Comparison of ENCODE assay signal across 10 mouse cellular contexts in genomic region chr11:79039488-79039887, GRCm38 (mm10). TPM values are rescaled to one million over a fixed set of nuclear protein-coding genes. Genes with fewer than 3 reads are reported as not detected.
A peak's percentile ranks its signal among the peaks of the same experiment; 100 is the strongest.
DNase-seq lines count a peak whose midpoint lies in the region; ATAC-seq lines count a peak whose summit lies in the region.
"Had no signal": no experiment of that assay in that cellular context is flagged by ENCODE, and none has a peak within 500 bp of the region (broad histone marks: within the 10 kb centered on the region; RNA-seq: fewer than 3 reads in every experiment).

No protein-coding gene starts in this region.

- no peak for ATAC-seq in forebrain, embryonic 13.5 days

- H3K4me2 ChIP-seq in forebrain, embryonic 13.5 days = no peak overlapping the region
- H3K4me2 ChIP-seq: hindbrain, embryonic 14.5 days had no signal

- no peaks in the 10 kb centered on the region for H3K27me3 ChIP-seq in forebrain, embryonic 13.5 days

- peak; percentile 63 for DNase-seq in gastrocnemius, adult 18-20 months (ENCODE audit: low spot score)
- DNase-seq in gastrocnemius, postnatal 4 days (ENCODE audit: low spot score in 2 of 2) = no peak
- peak; percentile 81 for DNase-seq in NIH3T3 (ENCODE audit: low read depth)
- DNase-seq in fat pad, adult 2 months (ENCODE audit: extremely low read depth, low read depth, low spot score) = peak; percentile 40
- peak; percentile 28 to 42 for DNase-seq in kidney, postnatal 36 days
- DNase-seq in right cerebral cortex, postnatal 36 days (ENCODE audit: low spot score in 2 of 2) = no peak
- no peak for DNase-seq in urinary bladder, adult 18-20 months (ENCODE audit: low spot score in 2 of 2)

- 48% methylated on average over 2 of the region's 2 CpGs for WGBS in forebrain, embryonic 13.5 days

- H3K36me3 ChIP-seq in forebrain, embryonic 13.5 days (ENCODE audit: poor library complexity, severe bottlenecking) = peaks cover 23% of the 10 kb centered on the region

- no peaks in the 10 kb centered on the region for H3K9me3 ChIP-seq in forebrain, embryonic 13.5 days (replicated peaks)

- H3K27ac ChIP-seq in forebrain, embryonic 13.5 days = no peak overlapping the region
- H3K27ac ChIP-seq: hindbrain, embryonic 14.5 days; liver, embryonic 14.5 days had no signal

- H3K4me1 ChIP-seq in forebrain, embryonic 13.5 days = peaks cover 16% of the 10 kb centered on the region

- no peak overlapping the region for H3K4me3 ChIP-seq in forebrain, embryonic 13.5 days

- H3K9ac ChIP-seq in forebrain, embryonic 13.5 days = no peak overlapping the region
- H3K9ac ChIP-seq: hindbrain, embryonic 14.5 days; liver, embryonic 14.5 days had no signal

RNA-seq across cellular contexts. Expression of gene Lgals9, which starts 54.7 kb away (rescaled TPM):
- 1 to 10 TPM; 6.0 to 9.3 TPM for total RNA-seq in gastrocnemius, adult 18-20 months (2021)
- 10 to 100 TPM; 29.9 to 31.8 TPM for total RNA-seq in gastrocnemius, postnatal 4 days (2021)
- 3.8 and 3.9 TPM in 2 replicates for polyA plus RNA-seq in forebrain, embryonic 13.5 days (2015; fragmentation: Nextera tagmentation; extraction: Ambion mirVana)

Comparison
In these comparisons a context has a peak if more than half of its experiments do, and no peak if none do; other contexts are left out.
1. DNase-seq: peak in gastrocnemius, adult 18-20 months (single experiment), NIH3T3 (single experiment), fat pad, adult 2 months (single experiment) and kidney, postnatal 36 days (2 of 2); none in gastrocnemius, postnatal 4 days (0 of 2), right cerebral cortex, postnatal 36 days (0 of 2) and urinary bladder, adult 18-20 months (0 of 2).